Mouse (Mus musculus) hindbrain, embryonic 13.5 days (tissue): ENCODE measurements around the gene Colq. TPM values are rescaled to one million over a fixed set of nuclear protein-coding genes. Genes with fewer than 3 reads are reported as not detected.
A peak's percentile ranks its signal among the peaks of the same experiment; 100 is the strongest.

Experiments
- ATAC-seq: fragments of 200-750 bp; cut with Nextera tagmentation; 2 replicates; pipeline ENCODE4 v1.8.0; 2017; ENCODE audit warnings: moderate TSS enrichment; ENCODE audit not compliant: low FRiP score
- H3K27ac ChIP-seq: fragments of 300-500 bp; sonication (generic); 2 replicates; pipeline ENCODE4 v1.5.1; 2015; ENCODE audit warnings: inconsistent platforms, mild to moderate bottlenecking, moderate library complexity
- H3K27me3 ChIP-seq: fragments of 300-500 bp; sonication (generic); 2 replicates; pipeline ENCODE4 v1.6.1; 2015; ENCODE audit warnings: mild to moderate bottlenecking, inconsistent platforms
- H3K36me3 ChIP-seq: fragments of 300-500 bp; sonication (generic); 2 replicates; pipeline ENCODE4 v1.6.1; 2015; ENCODE audit warnings: mild to moderate bottlenecking, inconsistent platforms
- H3K4me1 ChIP-seq: fragments of 300-500 bp; sonication (generic); replicated peaks from 2 replicates; pipeline ENCODE4 v1.6.1; 2015; ENCODE audit warnings: inconsistent platforms
- H3K4me2 ChIP-seq: fragments of 300-500 bp; sonication (generic); 2 replicates; pipeline ENCODE4 v1.6.1; 2015; ENCODE audit warnings: inconsistent platforms, mild to moderate bottlenecking, moderate library complexity
- H3K4me3 ChIP-seq: fragments of 300-500 bp; sonication (generic); 2 replicates; pipeline ENCODE4 v1.5.1; 2015; ENCODE audit warnings: mild to moderate bottlenecking, inconsistent platforms
- H3K9ac ChIP-seq: fragments of 300-500 bp; sonication (generic); 2 replicates; pipeline ENCODE4 v1.6.1; 2015; ENCODE audit warnings: mild to moderate bottlenecking, inconsistent platforms
- H3K9me3 ChIP-seq: fragments of 300-500 bp; sonication (generic); 2 replicates; pipeline ENCODE4 v1.6.1; 2016; ENCODE audit warnings: inconsistent platforms
- WGBS: fragments of 180-500 bp; shearing (Covaris S2); methylation state at CpG from one replicate; pipeline ENCODE4 v1.1.7; 2015; 5-methylcytosine and 5-hydroxymethylcytosine counted together
- polyA plus RNA-seq: library from polyadenylated mRNA; unstranded; fragments of >200 nt; fragmentation: Nextera tagmentation; extraction: Ambion mirVana; gene quantifications from 2 replicates; pipeline ENCODE4 v1.2.1, GENCODE M21; 2015

Colq gene
- polyA plus RNA-seq, 1 experiment from 2014 or later = 0.34 TPM

- Histone ChIP-seq H3K4me2 (no peak overlapping the region), H3K27ac (no peak overlapping the region), H3K36me3 (peaks cover 58% of the 10 kb centered on the region), H3K9me3 (peaks cover 12% of the 10 kb centered on the region), H3K9ac (no peak overlapping the region), H3K27me3 (no peaks in the 10 kb centered on the region), H3K4me1 (no peaks in the 10 kb centered on the region), H3K4me3 (no peak overlapping the region)
- no peak for ATAC-seq
- 96% methylated on average over 2 of the region's 2 CpGs for WGBS
These were observed 81.2 kb downstream of the Colq start for GRCm38 (mm10) chr14:31509911-31510310.

GRCm38 (mm10) chr14:31506456-31506855 lies 84.7 kb downstream of the Colq start:
- no peak overlapping the region for H3K27ac ChIP-seq
- peaks cover 84% of the 10 kb centered on the region for H3K36me3 ChIP-seq
- H3K4me2 ChIP-seq = no peak overlapping the region
- no peak overlapping the region for H3K4me3 ChIP-seq
- no peaks in the 10 kb centered on the region for H3K9me3 ChIP-seq
- 96% methylated on average over 6 of the region's 6 CpGs for WGBS
- no peak overlapping the region for H3K9ac ChIP-seq
- H3K27me3 ChIP-seq = no peaks in the 10 kb centered on the region
- ATAC-seq = no peak
- no peaks in the 10 kb centered on the region for H3K4me1 ChIP-seq

GRCm38 (mm10) chr14:31503406-31503805 lies 87.7 kb downstream of the Colq start:
- Histone ChIP-seq H3K36me3 (peaks cover 94% of the 10 kb centered on the region), H3K27me3 (no peaks in the 10 kb centered on the region), H3K4me3 (no peak overlapping the region), H3K9ac (no peak overlapping the region), H3K4me2 (no peak overlapping the region), H3K9me3 (no peaks in the 10 kb centered on the region), H3K4me1 (no peaks in the 10 kb centered on the region), H3K27ac (no peak overlapping the region)
- ATAC-seq = no peak
- WGBS = 93% methylated on average over 13 of the region's 13 CpGs

GRCm38 (mm10) chr14:31499526-31499925 lies 91.6 kb downstream of the Colq start:
- H3K9ac ChIP-seq = no peak overlapping the region
- WGBS = 89% methylated on average over 1 of the region's 1 CpGs
- no peaks in the 10 kb centered on the region for H3K27me3 ChIP-seq
- H3K9me3 ChIP-seq = no peaks in the 10 kb centered on the region
- H3K27ac ChIP-seq = no peak overlapping the region
- H3K36me3 ChIP-seq = peaks cover 61% of the 10 kb centered on the region
- H3K4me1 ChIP-seq = peaks cover 21% of the 10 kb centered on the region
- no peak for ATAC-seq
- H3K4me2 ChIP-seq = no peak overlapping the region
- H3K4me3 ChIP-seq = no peak overlapping the region

GRCm38 (mm10) chr14:31496241-31496646 lies 94.9 kb downstream of the Colq start:
- WGBS = 70% methylated on average over 7 of the region's 7 CpGs
- Histone ChIP-seq H3K4me2 (peak overlapping the region; percentile 90), H3K27me3 (no peaks in the 10 kb centered on the region), H3K9ac (peak overlapping the region; percentile 93), H3K4me3 (peak overlapping the region; percentile 97), H3K9me3 (no peaks in the 10 kb centered on the region), H3K36me3 (peaks cover 47% of the 10 kb centered on the region), H3K27ac (no peak overlapping the region), H3K4me1 (peaks cover 45% of the 10 kb centered on the region)
- no peak for ATAC-seq

GRCm38 (mm10) chr14:31495538-31495937 lies 95.6 kb downstream of the Colq start:
- Histone ChIP-seq H3K4me3 (peak overlapping the region; percentile 97), H3K27me3 (no peaks in the 10 kb centered on the region), H3K27ac (peak overlapping the region; percentile 93; the same call in 1 of the 2 replicates), H3K36me3 (peaks cover 46% of the 10 kb centered on the region), H3K4me1 (peaks cover 45% of the 10 kb centered on the region), H3K4me2 (peak overlapping the region; percentile 90), H3K9me3 (no peaks in the 10 kb centered on the region), H3K9ac (peak overlapping the region; percentile 93)
- WGBS = 6% methylated on average over 8 of the region's 8 CpGs
- no peak for ATAC-seq

GRCm38 (mm10) chr14:31494975-31495455 lies 96.1 kb downstream of the Colq start, which contains the start of gene Mettl6:
Gene Mettl6, minus strand, starts transcription at chr14:31495040.
- H3K27me3 ChIP-seq = no peaks in the 10 kb centered on the region
- WGBS = under 1% methylated on average over 49 of the region's 49 CpGs
- no peaks in the 10 kb centered on the region for H3K9me3 ChIP-seq
- ATAC-seq = peak; percentile 93
- H3K36me3 ChIP-seq = peaks cover 46% of the 10 kb centered on the region
- H3K4me3 ChIP-seq = peak within 1 kb of the TSS; percentile 97
- H3K4me1 ChIP-seq = peaks cover 45% of the 10 kb centered on the region
- peak within 1 kb of the TSS; percentile 90 for H3K4me2 ChIP-seq
- H3K9ac ChIP-seq = peak within 1 kb of the TSS; percentile 93
- peak within 1 kb of the TSS; percentile 93 for H3K27ac ChIP-seq

GRCm38 (mm10) chr14:31494349-31494974 lies 96.7 kb downstream of the Colq start, which contains the start of gene Eaf1:
Gene Eaf1, plus strand, starts transcription at chr14:31494399.
- Histone ChIP-seq H3K27me3 (no peaks in the 10 kb centered on the region), H3K4me2 (peak within 1 kb of the TSS; percentile 90), H3K27ac (peak within 1 kb of the TSS; percentile 93), H3K9me3 (no peaks in the 10 kb centered on the region), H3K4me3 (peak within 1 kb of the TSS; percentile 97), H3K4me1 (peaks cover 45% of the 10 kb centered on the region), H3K9ac (peak within 1 kb of the TSS; percentile 93), H3K36me3 (peaks cover 46% of the 10 kb centered on the region)
- peak; percentile 38 for ATAC-seq
- 1% methylated on average over 37 of the region's 37 CpGs for whole genome bisulfite sequencing

- WGBS = 46% methylated on average over 9 of the region's 9 CpGs
- peaks cover 45% of the 10 kb centered on the region for H3K4me1 ChIP-seq
- H3K27ac ChIP-seq = no peak overlapping the region
- no peaks in the 10 kb centered on the region for H3K27me3 ChIP-seq
- peak overlapping the region; percentile 90 for H3K4me2 ChIP-seq
- H3K9me3 ChIP-seq = no peaks in the 10 kb centered on the region
- no peak for ATAC-seq
- H3K4me3 ChIP-seq = peak overlapping the region; percentile 97
- H3K9ac ChIP-seq = peak overlapping the region; percentile 93
- peaks cover 46% of the 10 kb centered on the region for H3K36me3 ChIP-seq
These were observed 97.2 kb downstream of the Colq start for GRCm38 (mm10) chr14:31493901-31494300.

- no peak overlapping the region for H3K4me2 ChIP-seq
- H3K27ac ChIP-seq = no peak overlapping the region
- no peaks in the 10 kb centered on the region for H3K9me3 ChIP-seq
- WGBS = 94% methylated on average over 6 of the region's 6 CpGs
- ATAC-seq = no peak
- no peak overlapping the region for H3K4me3 ChIP-seq
- peaks cover 89% of the 10 kb centered on the region for H3K36me3 ChIP-seq
- no peaks in the 10 kb centered on the region for H3K27me3 ChIP-seq
- H3K4me1 ChIP-seq = peaks cover 12% of the 10 kb centered on the region
- H3K9ac ChIP-seq = no peak overlapping the region
These were observed 103.1 kb downstream of the Colq start for GRCm38 (mm10) chr14:31488055-31488454.

GRCm38 (mm10) chr14:31486465-31486864 lies 104.7 kb downstream of the Colq start:
- no peak overlapping the region for H3K27ac ChIP-seq
- no peak for ATAC-seq
- peaks cover 91% of the 10 kb centered on the region for H3K36me3 ChIP-seq
- WGBS = 83% methylated on average over 4 of the region's 4 CpGs
- H3K27me3 ChIP-seq = no peaks in the 10 kb centered on the region
- no peaks in the 10 kb centered on the region for H3K4me1 ChIP-seq
- H3K9me3 ChIP-seq = no peaks in the 10 kb centered on the region
- no peak overlapping the region for H3K4me2 ChIP-seq
- H3K9ac ChIP-seq = no peak overlapping the region
- H3K4me3 ChIP-seq = no peak overlapping the region

GRCm38 (mm10) chr14:31482417-31482816 lies 108.7 kb downstream of the Colq start:
- Histone ChIP-seq H3K9me3 (no peaks in the 10 kb centered on the region), H3K27me3 (no peaks in the 10 kb centered on the region), H3K27ac (no peak overlapping the region), H3K4me3 (no peak overlapping the region), H3K9ac (no peak overlapping the region), H3K4me2 (no peak overlapping the region), H3K36me3 (peaks cover 93% of the 10 kb centered on the region), H3K4me1 (no peaks in the 10 kb centered on the region)
- WGBS = 96% methylated on average over 5 of the region's 5 CpGs
- ATAC-seq = no peak

- no peak overlapping the region for H3K4me2 ChIP-seq
- H3K27me3 ChIP-seq = no peaks in the 10 kb centered on the region
- ATAC-seq = no peak
- H3K9ac ChIP-seq = no peak overlapping the region
- no peaks in the 10 kb centered on the region for H3K4me1 ChIP-seq
- no peaks in the 10 kb centered on the region for H3K9me3 ChIP-seq
- no peak overlapping the region for H3K4me3 ChIP-seq
- no peak overlapping the region for H3K27ac ChIP-seq
- peaks cover 12% of the 10 kb centered on the region for H3K36me3 ChIP-seq
- WGBS = 72% methylated on average over 2 of the region's 2 CpGs
These were observed 117.8 kb downstream of the Colq start for GRCm38 (mm10) chr14:31473297-31473696.
